Mouse (Mus musculus): ENCODE measurements at regions not wholly inside any gene's neighbourhood (a gene's known extent, or its start where the extent isn't known, plus 50 kb on each side); places are given as distances from the start of the nearest gene placed in this dataset.

GRCm38 (mm10) chr7:138758386-138758785 is 87.5 kb upstream of the Ppp2r2d start:
- no peak for TF ChIP-seq MAFK (IDR thresholded peaks at IDR 0.05; ENCODE audit: insufficient read depth, low read depth, low read length)
- in situ Hi-C loops (cut with MboI; ENCODE audit: low sequenced_read_pairs in 2 of 2, unreplicated experiment in 2 of 2), result no loop called here
- H3K27ac ChIP-seq (ENCODE audit: insufficient read depth, low read depth, low read length, poor library complexity, severe bottlenecking), result no peak overlapping the region
- H3K9me3 ChIP-seq (ENCODE audit: control insufficient read depth, insufficient read depth, low read depth, low read length), result no peaks in the 10 kb centered on the region
- no peak overlapping the region for H3K9ac ChIP-seq (ENCODE audit: insufficient read depth, low read depth, low read length, poor library complexity, severe bottlenecking)
- no peak for DNase-seq (ENCODE audit: low read depth, low spot score)
- H3K4me1 ChIP-seq (ENCODE audit: control insufficient read depth in 2 of 2, insufficient read depth in 2 of 2, low read length in 2 of 2, poor library complexity in 1 of 2), result no peaks in the 10 kb centered on the region
- no peak overlapping the region for H3K4me3 ChIP-seq (ENCODE audit: insufficient read depth in 1 of 2, low read depth in 1 of 2, low read length in 2 of 2, poor library complexity in 1 of 2, severe bottlenecking in 1 of 2)
- H3K36me3 ChIP-seq (ENCODE audit: control insufficient read depth, insufficient read depth, low read length, poor library complexity, severe bottlenecking), result no peaks in the 10 kb centered on the region

- no peak for TF ChIP-seq MAFK (IDR thresholded peaks at IDR 0.05; ENCODE audit: insufficient read depth, low read depth, low read length)
- no peak for TF ChIP-seq HCFC1 (IDR thresholded peaks at IDR 0.05; ENCODE audit: borderline replicate concordance, insufficient read depth, low read length)
- no peak for TF ChIP-seq ZNF384 (IDR thresholded peaks at IDR 0.05; ENCODE audit: low read depth, low read length)
- no peak for TF ChIP-seq CHD2 (IDR thresholded peaks at IDR 0.05; ENCODE audit: low read depth, low read length)
- TF ChIP-seq ZC3H11A (IDR thresholded peaks at IDR 0.05; ENCODE audit: borderline replicate concordance, low read depth, low read length), result no peak
Measured at GRCm38 (mm10) chr7:138748442-138748841, 97.4 kb upstream of the Ppp2r2d start.

GRCm38 (mm10) chr7:138746616-138747015 is 99.3 kb upstream of the Ppp2r2d start:
- Histone ChIP-seq H3K36me3 (ENCODE audit: control insufficient read depth, insufficient read depth, low read length, poor library complexity, severe bottlenecking) (no peaks in the 10 kb centered on the region), H3K27ac (ENCODE audit: insufficient read depth, low read depth, low read length, poor library complexity, severe bottlenecking) (no peak overlapping the region), H3K9ac (ENCODE audit: insufficient read depth, low read depth, low read length, poor library complexity, severe bottlenecking) (no peak overlapping the region), H3K9me3 (ENCODE audit: control insufficient read depth, insufficient read depth, low read depth, low read length) (no peaks in the 10 kb centered on the region), H3K4me1 (ENCODE audit: control insufficient read depth in 2 of 2, insufficient read depth in 2 of 2, low read length in 2 of 2, poor library complexity in 1 of 2) (no peaks in the 10 kb centered on the region), H3K4me3 (ENCODE audit: insufficient read depth in 1 of 2, low read depth in 1 of 2, low read length in 2 of 2, poor library complexity in 1 of 2, severe bottlenecking in 1 of 2) (no peak overlapping the region)
- TF ChIP-seq CHD2 (IDR thresholded peaks at IDR 0.05; ENCODE audit: low read depth, low read length), result no peak
- TF ChIP-seq ZNF384 (IDR thresholded peaks at IDR 0.05; ENCODE audit: low read depth, low read length), result no peak
- TF ChIP-seq MAFK (IDR thresholded peaks at IDR 0.05; ENCODE audit: insufficient read depth, low read depth, low read length), result no peak
- no peak for TF ChIP-seq ZC3H11A (IDR thresholded peaks at IDR 0.05; ENCODE audit: borderline replicate concordance, low read depth, low read length)
- TF ChIP-seq HCFC1 (IDR thresholded peaks at IDR 0.05; ENCODE audit: borderline replicate concordance, insufficient read depth, low read length), result no peak
- in situ Hi-C loops (cut with MboI; ENCODE audit: low sequenced_read_pairs in 2 of 2, unreplicated experiment in 2 of 2), result no loop called here
- DNase-seq (ENCODE audit: low read depth, low spot score), result no peak

More at GRCm38 (mm10) chr7:138748442-138748841, 97.4 kb upstream of the Ppp2r2d start:
- DNase-seq (ENCODE audit: low read depth, low spot score), result no peak
- H3K4me1 ChIP-seq (ENCODE audit: control insufficient read depth in 2 of 2, insufficient read depth in 2 of 2, low read length in 2 of 2, poor library complexity in 1 of 2), result no peaks in the 10 kb centered on the region
- in situ Hi-C loops (cut with MboI; ENCODE audit: low sequenced_read_pairs in 2 of 2, unreplicated experiment in 2 of 2), result no loop called here
- H3K4me3 ChIP-seq (ENCODE audit: insufficient read depth in 1 of 2, low read depth in 1 of 2, low read length in 2 of 2, poor library complexity in 1 of 2, severe bottlenecking in 1 of 2), result no peak overlapping the region
- H3K27ac ChIP-seq (ENCODE audit: insufficient read depth, low read depth, low read length, poor library complexity, severe bottlenecking), result no peak overlapping the region
- H3K9me3 ChIP-seq (ENCODE audit: control insufficient read depth, insufficient read depth, low read depth, low read length), result no peaks in the 10 kb centered on the region
- H3K9ac ChIP-seq (ENCODE audit: insufficient read depth, low read depth, low read length, poor library complexity, severe bottlenecking), result no peak overlapping the region
- H3K36me3 ChIP-seq (ENCODE audit: control insufficient read depth, insufficient read depth, low read length, poor library complexity, severe bottlenecking), result no peaks in the 10 kb centered on the region

- H3K4me3 ChIP-seq (ENCODE audit: insufficient read depth in 1 of 2, low read depth in 1 of 2, low read length in 2 of 2, poor library complexity in 1 of 2, severe bottlenecking in 1 of 2), result no peak overlapping the region
- H3K9ac ChIP-seq (ENCODE audit: insufficient read depth, low read depth, low read length, poor library complexity, severe bottlenecking), result no peak overlapping the region
- H3K36me3 ChIP-seq (ENCODE audit: control insufficient read depth, insufficient read depth, low read length, poor library complexity, severe bottlenecking), result no peaks in the 10 kb centered on the region
- TF ChIP-seq MAFK (IDR thresholded peaks at IDR 0.05; ENCODE audit: insufficient read depth, low read depth, low read length) (no peak), ZNF384 (IDR thresholded peaks at IDR 0.05; ENCODE audit: low read depth, low read length) (no peak), HCFC1 (IDR thresholded peaks at IDR 0.05; ENCODE audit: borderline replicate concordance, insufficient read depth, low read length) (no peak), ZC3H11A (IDR thresholded peaks at IDR 0.05; ENCODE audit: borderline replicate concordance, low read depth, low read length) (no peak), CHD2 (IDR thresholded peaks at IDR 0.05; ENCODE audit: low read depth, low read length) (no peak)
- no peak for DNase-seq (ENCODE audit: low read depth, low spot score)
- in situ Hi-C loops (cut with MboI; ENCODE audit: low sequenced_read_pairs in 2 of 2, unreplicated experiment in 2 of 2), result no loop called here
- no peak overlapping the region for H3K27ac ChIP-seq (ENCODE audit: insufficient read depth, low read depth, low read length, poor library complexity, severe bottlenecking)
- H3K9me3 ChIP-seq (ENCODE audit: control insufficient read depth, insufficient read depth, low read depth, low read length), result no peaks in the 10 kb centered on the region
- no peaks in the 10 kb centered on the region for H3K4me1 ChIP-seq (ENCODE audit: control insufficient read depth in 2 of 2, insufficient read depth in 2 of 2, low read length in 2 of 2, poor library complexity in 1 of 2)
Measured at GRCm38 (mm10) chr7:138742516-138742845, 103.4 kb upstream of the Ppp2r2d start.

GRCm38 (mm10) chr7:138741816-138742515 is 103.9 kb upstream of the Ppp2r2d start:
- DNase-seq (ENCODE audit: low read depth, low spot score), result no peak
- in situ Hi-C loops (cut with MboI; ENCODE audit: low sequenced_read_pairs in 2 of 2, unreplicated experiment in 2 of 2), result no loop called here
- Histone ChIP-seq H3K27ac (ENCODE audit: insufficient read depth, low read depth, low read length, poor library complexity, severe bottlenecking) (no peak overlapping the region), H3K9ac (ENCODE audit: insufficient read depth, low read depth, low read length, poor library complexity, severe bottlenecking) (no peak overlapping the region), H3K4me3 (ENCODE audit: insufficient read depth in 1 of 2, low read depth in 1 of 2, low read length in 2 of 2, poor library complexity in 1 of 2, severe bottlenecking in 1 of 2) (no peak overlapping the region), H3K36me3 (ENCODE audit: control insufficient read depth, insufficient read depth, low read length, poor library complexity, severe bottlenecking) (no peaks in the 10 kb centered on the region), H3K4me1 (ENCODE audit: control insufficient read depth in 2 of 2, insufficient read depth in 2 of 2, low read length in 2 of 2, poor library complexity in 1 of 2) (no peaks in the 10 kb centered on the region), H3K9me3 (ENCODE audit: control insufficient read depth, insufficient read depth, low read depth, low read length) (no peaks in the 10 kb centered on the region)
- TF ChIP-seq ZNF384 (IDR thresholded peaks at IDR 0.05; ENCODE audit: low read depth, low read length) (no peak), CHD2 (IDR thresholded peaks at IDR 0.05; ENCODE audit: low read depth, low read length) (no peak), ZC3H11A (IDR thresholded peaks at IDR 0.05; ENCODE audit: borderline replicate concordance, low read depth, low read length) (no peak), HCFC1 (IDR thresholded peaks at IDR 0.05; ENCODE audit: borderline replicate concordance, insufficient read depth, low read length) (no peak), MAFK (IDR thresholded peaks at IDR 0.05; ENCODE audit: insufficient read depth, low read depth, low read length) (no peak)
